Mouse (Mus musculus): ENCODE measurements around the gene Tmem263.

Gene Tmem263

GRCm38 (mm10) chr10:85102247-85103084 is at the start of gene Tmem263, which contains the start of gene Fhl4:
Tmem263 (plus strand) TSS chr10:85102627.
Fhl4 (minus strand) TSS chr10:85102495.
- DNase-seq (ENCODE audit: low read depth, low spot score) = peak; percentile 89

- no peak for DNase-seq (ENCODE audit: low read depth, low spot score)
Observed at GRCm38 (mm10) chr10:85054876-85055275, 47.6 kb upstream of the Tmem263 start.

GRCm38 (mm10) chr10:85071605-85072152 is 30.7 kb upstream of the Tmem263 start:
- DNase-seq (ENCODE audit: low read depth, low spot score) = no peak

GRCm38 (mm10) chr10:85101841-85102240 is 586 bp upstream of the Tmem263 start:
- DNase-seq (ENCODE audit: low read depth, low spot score) = peak; percentile 18

- DNase-seq (ENCODE audit: low read depth, low spot score) = peak; percentile 62
Observed at GRCm38 (mm10) chr10:85103085-85103885, 858 bp downstream of the Tmem263 start.

GRCm38 (mm10) chr10:85114409-85114808 is 12.0 kb downstream of the Tmem263 start:
- DNase-seq (ENCODE audit: low read depth, low spot score) = no peak

- DNase-seq (ENCODE audit: low read depth, low spot score) = no peak
Observed at GRCm38 (mm10) chr10:85125184-85125583, 22.8 kb downstream of the Tmem263 start.

GRCm38 (mm10) chr10:85127395-85128287 is 25.2 kb downstream of the Tmem263 start, which contains the start of gene Mterf2:
Mterf2 (minus strand) TSS chr10:85128027.
- peak; percentile 100 for DNase-seq (ENCODE audit: low read depth, low spot score)

- DNase-seq (ENCODE audit: low read depth, low spot score) = no peak
Observed at GRCm38 (mm10) chr10:85128453-85128852, 26.0 kb downstream of the Tmem263 start.

- no peak for DNase-seq (ENCODE audit: low read depth, low spot score)
Observed at GRCm38 (mm10) chr10:85136573-85136972, 34.1 kb downstream of the Tmem263 start.

- no peak for DNase-seq (ENCODE audit: low read depth, low spot score)
Observed at GRCm38 (mm10) chr10:85141465-85141864, 39.0 kb downstream of the Tmem263 start.

- peak; percentile 60 for DNase-seq (ENCODE audit: low read depth, low spot score)
Observed at GRCm38 (mm10) chr10:85146282-85146681, 43.9 kb downstream of the Tmem263 start.

- DNase-seq (ENCODE audit: low read depth, low spot score) = no peak
Observed at GRCm38 (mm10) chr10:85149226-85149625, 46.8 kb downstream of the Tmem263 start.

- peak; percentile 85 for DNase-seq (ENCODE audit: low read depth, low spot score)
Observed at GRCm38 (mm10) chr10:85154195-85154594, 51.8 kb downstream of the Tmem263 start.

- DNase-seq (ENCODE audit: low read depth, low spot score) = no peak
Observed at GRCm38 (mm10) chr10:85157451-85157850, 55.0 kb downstream of the Tmem263 start.

GRCm38 (mm10) chr10:85159989-85160619 is 57.7 kb downstream of the Tmem263 start:
- DNase-seq (ENCODE audit: low read depth, low spot score) = no peak

- peak; percentile 95 for DNase-seq (ENCODE audit: low read depth, low spot score)
Observed at GRCm38 (mm10) chr10:85161745-85162351, 59.4 kb downstream of the Tmem263 start.

GRCm38 (mm10) chr10:85164791-85165190 is 62.4 kb downstream of the Tmem263 start:
- no peak for DNase-seq (ENCODE audit: low read depth, low spot score)

GRCm38 (mm10) chr10:85165306-85165705 is 62.9 kb downstream of the Tmem263 start:
- no peak for DNase-seq (ENCODE audit: low read depth, low spot score)

Data from brain, adult 2 months (tissue).